Mouse (Mus musculus) small intestine, adult 2 months (tissue): ENCODE results near the gene Pdik1l.

Experiments used
- CTCF ChIP-seq: fragments of 200-500 bp; IDR thresholded peaks from 2 replicates; pipeline ENCODE4 v1.5.1; 2012; ENCODE audit warnings: low read depth, mild to moderate bottlenecking, control low read depth, inconsistent platforms, low read length, moderate library complexity, mixed read lengths; ENCODE audit not compliant: insufficient replicate concordance, insufficient read length; ENCODE audit errors: extremely low read depth
- POLR2A ChIP-seq: fragments of 200-500 bp; IDR thresholded peaks from 2 replicates; pipeline ENCODE4 v1.6.1; 2012; ENCODE audit warnings: low read depth, mild to moderate bottlenecking, control low read depth, inconsistent platforms, low read length, moderate library complexity

GRCm38 (mm10) chr4:134249651-134250050 is 38.0 kb downstream of the Pdik1l start:
- TF ChIP-seq POLR2A: no peak
- peak; percentile 66; the same call in 1 of the 2 replicates for TF ChIP-seq CTCF
